Comparison of ENCODE assay signal across 8 mouse cellular contexts in the genomic region with DNA sequence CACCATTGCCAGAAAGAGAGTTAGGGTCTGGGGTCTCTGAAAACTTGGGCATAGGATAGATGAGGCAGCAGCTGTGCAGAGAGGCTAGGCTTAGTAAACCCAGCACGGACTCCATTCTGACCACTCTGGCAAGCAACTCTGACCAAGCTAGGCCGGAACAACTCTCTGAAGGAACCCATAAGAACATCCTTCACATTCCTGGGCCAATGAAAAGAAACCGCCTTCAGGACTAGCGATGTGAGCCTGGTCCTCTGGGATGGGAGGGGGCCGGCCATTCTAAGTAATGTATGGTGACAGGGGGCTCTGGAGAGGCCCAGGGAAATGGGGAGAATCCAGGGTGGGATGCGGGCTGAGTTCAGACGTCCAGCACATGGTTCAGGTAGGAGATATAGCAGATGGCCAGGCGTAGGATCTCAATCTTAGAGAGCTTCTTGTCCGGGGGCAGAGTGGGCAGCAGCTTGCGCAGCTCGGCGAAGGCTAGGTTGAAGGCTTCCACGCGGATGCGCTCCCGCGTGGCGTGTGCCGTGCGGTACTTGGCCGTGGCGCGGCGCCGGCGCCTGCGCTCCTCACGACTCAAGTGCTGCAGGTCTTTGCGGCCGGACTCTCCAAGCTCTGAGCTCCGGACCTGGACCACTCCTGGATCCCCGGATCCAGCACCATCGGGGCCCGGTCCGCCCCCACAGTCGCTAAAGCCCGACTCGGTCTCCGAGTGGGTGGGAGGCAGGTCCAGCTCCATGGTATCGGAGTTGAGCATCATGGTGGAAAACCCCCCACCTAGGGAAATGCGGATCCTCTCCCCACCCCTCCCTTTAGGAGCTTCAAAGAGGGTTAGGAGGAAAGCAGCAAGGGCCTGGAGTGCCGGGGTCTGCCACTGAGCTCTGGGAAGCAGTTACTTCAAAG. TPM values are rescaled to one million over a fixed set of nuclear protein-coding genes. Genes with fewer than 3 reads are reported as not detected.
DNase-seq lines count a peak whose midpoint lies in the region; ATAC-seq and TF ChIP-seq lines count a peak whose summit lies in the region.

No protein-coding gene starts in this region.

- no peaks in the 10 kb centered on the region; the same call in 1 of the 2 replicates for H3K4me1 ChIP-seq in heart, adult 2 months (ENCODE audit: control insufficient read depth, insufficient read depth, low read length)
- peaks cover 21% of the 10 kb centered on the region; the same call in 1 of the 2 replicates for H3K4me1 ChIP-seq in forebrain, embryonic 11.5 days (replicated peaks; ENCODE audit: control insufficient read depth, insufficient read depth, low read length)
- H3K4me1 ChIP-seq in limb, embryonic 15.5 days = peaks cover 24% of the 10 kb centered on the region
- 0 out of 2 replicates have a peak, but pooled peaks cover 4% of the 10 kb centered on the region for H3K4me1 ChIP-seq in stomach, postnatal 0 days (replicated peaks; ENCODE audit: control insufficient read depth, insufficient read depth)
- no peaks in the 10 kb centered on the region for H3K4me1 ChIP-seq in thymus, adult 2 months (replicated peaks; ENCODE audit: control insufficient read depth, insufficient read depth, low read length)

- H3K27ac ChIP-seq in heart, adult 2 months = no peak overlapping the region
- no peak overlapping the region for H3K27ac ChIP-seq in forebrain, embryonic 11.5 days (ENCODE audit: low read depth, low read length)
- no peak overlapping the region for H3K27ac ChIP-seq in limb, embryonic 15.5 days
- H3K27ac ChIP-seq in stomach, postnatal 0 days (replicated peaks) = no peak overlapping the region
- H3K27ac ChIP-seq in thymus, adult 2 months (ENCODE audit: control insufficient read depth, insufficient read depth, low read length) = no peak overlapping the region

- no peak for TF ChIP-seq EP300 in heart, adult 2 months (IDR thresholded peaks at IDR 0.05; ENCODE audit: insufficient read depth, low read depth, low read length)
- no peak for TF ChIP-seq EP300 in stomach, postnatal 0 days (optimal IDR thresholded peaks at IDR 0.05)

- H3K27me3 ChIP-seq in heart, adult 2 months (ENCODE audit: control insufficient read depth, insufficient read depth, low read length) = peaks cover 11% of the 10 kb centered on the region
- peaks cover 15% of the 10 kb centered on the region for H3K27me3 ChIP-seq in forebrain, embryonic 11.5 days (ENCODE audit: control insufficient read depth, insufficient read depth, low read length)
- peaks cover 47% of the 10 kb centered on the region for H3K27me3 ChIP-seq in limb, embryonic 15.5 days
- H3K27me3 ChIP-seq in stomach, postnatal 0 days (ENCODE audit: control insufficient read depth, insufficient read depth, low read length) = peaks cover 4% of the 10 kb centered on the region; the same call in 1 of the 2 replicates
- peaks cover 15% of the 10 kb centered on the region for H3K27me3 ChIP-seq in thymus, adult 2 months (ENCODE audit: control insufficient read depth, insufficient read depth, low read length)

- ATAC-seq in forebrain, embryonic 11.5 days (replicated peaks; ENCODE audit: low FRiP score) = no peak
- no peak for ATAC-seq in limb, embryonic 15.5 days (ENCODE audit: insufficient number of reproducible peaks, low FRiP score, low TSS enrichment, low read depth)
- 0 out of 2 replicates have a peak, but pooled peaks have one; percentile 18 for ATAC-seq in stomach, postnatal 0 days (ENCODE audit: low FRiP score, low TSS enrichment)
- no peak for ATAC-seq in erythroid progenitor cell, adult 5-6 weeks (replicated peaks; ENCODE audit: low FRiP score, poor library complexity, severe bottlenecking)

- no peak overlapping the region for H3K9ac ChIP-seq in heart, adult 2 months (ENCODE audit: low read depth, low read length)
- H3K9ac ChIP-seq in forebrain, embryonic 11.5 days (ENCODE audit: low read length) = peak overlapping the region; percentile 60
- 0 out of 2 replicates have a peak overlapping the region, but pooled peaks have one; percentile 8 for H3K9ac ChIP-seq in limb, embryonic 15.5 days
- peak overlapping the region; percentile 35; the same call in 1 of the 2 replicates for H3K9ac ChIP-seq in stomach, postnatal 0 days (ENCODE audit: low read length)

- H3K36me3 ChIP-seq in heart, adult 2 months (ENCODE audit: control insufficient read depth, insufficient read depth, low read length) = no peaks in the 10 kb centered on the region
- no peaks in the 10 kb centered on the region for H3K36me3 ChIP-seq in forebrain, embryonic 11.5 days (ENCODE audit: control insufficient read depth, insufficient read depth, low read length)
- no peaks in the 10 kb centered on the region for H3K36me3 ChIP-seq in limb, embryonic 15.5 days
- no peaks in the 10 kb centered on the region for H3K36me3 ChIP-seq in stomach, postnatal 0 days (ENCODE audit: control insufficient read depth, insufficient read depth, low read length)
- H3K36me3 ChIP-seq in thymus, adult 2 months (ENCODE audit: control insufficient read depth, insufficient read depth, low read length) = no peaks in the 10 kb centered on the region

- intact Hi-C loops in heart, adult 2 months (cut with DNase I) = no loop called here
- intact Hi-C loops in heart, postnatal 10 days (cut with DNase I) = no loop called here

- TF ChIP-seq CTCF in heart, adult 2 months (IDR thresholded peaks at IDR 0.05) = no peak
- no peak for TF ChIP-seq CTCF in stomach, postnatal 0 days (IDR thresholded peaks at IDR 0.05; ENCODE audit: low read depth)
- no peak for TF ChIP-seq CTCF in thymus, adult 2 months (IDR thresholded peaks at IDR 0.05; ENCODE audit: borderline replicate concordance, control insufficient read depth, extremely low read depth, insufficient read depth, low read length, poor library complexity)

- no peak for DNase-seq in heart, adult 2 months
- no peak for DNase-seq in heart, postnatal 10 days
- peak; percentile 14 for DNase-seq in Muller cell, postnatal 12 days (ENCODE audit: inconsistent ontology term)
- DNase-seq in forebrain, embryonic 11.5 days (ENCODE audit: low spot score) = peak; percentile 63
- DNase-seq in stomach, postnatal 0 days (ENCODE audit: low spot score) = no peak
- no peak for DNase-seq in thymus, adult 2 months

- TF ChIP-seq POLR2A in heart, adult 2 months (IDR thresholded peaks at IDR 0.05; ENCODE audit: insufficient read depth, low read depth, low read length) = no peak
- no peak for TF ChIP-seq POLR2A in thymus, adult 2 months (IDR thresholded peaks at IDR 0.05; ENCODE audit: control insufficient read depth, extremely low read depth, insufficient read depth, low read length, poor library complexity)

- peak overlapping the region; percentile 73 for H3K4me2 ChIP-seq in forebrain, embryonic 11.5 days (ENCODE audit: low read depth, low read length, severe bottlenecking)
- H3K4me2 ChIP-seq in limb, embryonic 15.5 days = peak overlapping the region; percentile 51
- H3K4me2 ChIP-seq in stomach, postnatal 0 days (replicated peaks; ENCODE audit: low read depth) = peak overlapping the region; percentile 47

- no peaks in the 10 kb centered on the region for H3K79me2 ChIP-seq in heart, adult 2 months (replicated peaks; ENCODE audit: control insufficient read depth, insufficient read depth, low read length)

- H3K9me3 ChIP-seq in forebrain, embryonic 11.5 days (ENCODE audit: control insufficient read depth, low read length) = no peaks in the 10 kb centered on the region
- H3K9me3 ChIP-seq in limb, embryonic 15.5 days = no peaks in the 10 kb centered on the region
- no peaks in the 10 kb centered on the region for H3K9me3 ChIP-seq in stomach, postnatal 0 days (ENCODE audit: control insufficient read depth, low read length)

- peak overlapping the region; percentile 18; the same call in 1 of the 2 replicates for H3K4me3 ChIP-seq in heart, adult 2 months
- H3K4me3 ChIP-seq in forebrain, embryonic 11.5 days (ENCODE audit: low read depth, low read length) = peak overlapping the region; percentile 40
- H3K4me3 ChIP-seq in limb, embryonic 15.5 days = peak overlapping the region; percentile 28
- H3K4me3 ChIP-seq in stomach, postnatal 0 days (ENCODE audit: low read depth, low read length) = peak overlapping the region; percentile 27
- H3K4me3 ChIP-seq in thymus, adult 2 months (ENCODE audit: control insufficient read depth, insufficient read depth, low read length) = no peak overlapping the region

- WGBS in heart, adult 2 months = 5% methylated on average over 42 of the region's 42 CpGs
- WGBS in forebrain, embryonic 11.5 days = 2% methylated on average over 42 of the region's 42 CpGs
- 5% methylated on average over 42 of the region's 42 CpGs for WGBS in limb, embryonic 15.5 days
- 4% methylated on average over 42 of the region's 42 CpGs for WGBS in stomach, postnatal 0 days
- WGBS in thymus, adult 2 months = 14% methylated on average over 42 of the region's 42 CpGs

RNA-seq across cellular contexts. Expression of gene Nhlh1, which starts 3.6 kb away (rescaled TPM):
- not detected for total RNA-seq in heart, adult 2 months (2021)
- not detected in 2 replicates for polyA plus RNA-seq in heart, adult 2 months (2012; rRNA removed)
- total RNA-seq in heart, postnatal 10 days (2021) = not detected
- polyA plus RNA-seq in forebrain, embryonic 11.5 days (2014; fragmentation: Nextera tagmentation; extraction: Ambion mirVana) = 6.0 and 7.6 TPM in 2 replicates
- polyA plus RNA-seq in limb, embryonic 15.5 days (2015; fragmentation: Nextera tagmentation; extraction: Ambion mirVana) = 0.05 TPM in 1 of 2 replicates, not detected in the other
- not detected in 2 replicates for polyA plus RNA-seq in stomach, postnatal 0 days (2015; fragmentation: Nextera tagmentation; extraction: Ambion mirVana)
- total RNA-seq in erythroid progenitor cell, adult 5-6 weeks (2015; ENCODE audit: low replicate concordance) = not detected in 2 replicates
- not detected in 2 replicates for total RNA-seq in erythroid progenitor cell, adult 5-6 weeks (2017; ENCODE audit: low replicate concordance)
- polyA plus RNA-seq in thymus, adult 2 months (2012; rRNA removed) = 0.14 and 0.18 TPM in 2 replicates

RNA-seq across cellular contexts. Expression of gene Vangl2, which starts 25.5 kb away (rescaled TPM):
- 1 to 10 TPM; 1.3 TPM for total RNA-seq in heart, adult 2 months (2021)
- polyA plus RNA-seq in heart, adult 2 months (2012; rRNA removed) = 1.3 and 1.9 TPM in 2 replicates
- 1 to 10 TPM; 7.5 to 7.6 TPM for total RNA-seq in heart, postnatal 10 days (2021)
- 47.0 and 49.3 TPM in 2 replicates for polyA plus RNA-seq in forebrain, embryonic 11.5 days (2014; fragmentation: Nextera tagmentation; extraction: Ambion mirVana)
- 14.3 and 15.7 TPM in 2 replicates for polyA plus RNA-seq in limb, embryonic 15.5 days (2015; fragmentation: Nextera tagmentation; extraction: Ambion mirVana)
- 5.2 and 5.4 TPM in 2 replicates for polyA plus RNA-seq in stomach, postnatal 0 days (2015; fragmentation: Nextera tagmentation; extraction: Ambion mirVana)
- total RNA-seq in erythroid progenitor cell, adult 5-6 weeks (2015; ENCODE audit: low replicate concordance) = 0.84 and 1.1 TPM in 2 replicates
- total RNA-seq in erythroid progenitor cell, adult 5-6 weeks (2017; ENCODE audit: low replicate concordance) = 0.13 and 0.83 TPM in 2 replicates
- polyA plus RNA-seq in thymus, adult 2 months (2012; rRNA removed) = 20.5 and 27.3 TPM in 2 replicates

RNA-seq across cellular contexts. Expression of gene Copa, which starts 28.5 kb away (rescaled TPM):
- total RNA-seq in heart, adult 2 months (2021) = 100 to 1,000 TPM in 1 of 2 experiments, 10 to 100 TPM in 1; 98.5 to 111 TPM
- 42.3 and 59.2 TPM in 2 replicates for polyA plus RNA-seq in heart, adult 2 months (2012; rRNA removed)
- 100 to 1,000 TPM; 136 to 150 TPM for total RNA-seq in heart, postnatal 10 days (2021)
- 182 and 187 TPM in 2 replicates for polyA plus RNA-seq in forebrain, embryonic 11.5 days (2014; fragmentation: Nextera tagmentation; extraction: Ambion mirVana)
- polyA plus RNA-seq in limb, embryonic 15.5 days (2015; fragmentation: Nextera tagmentation; extraction: Ambion mirVana) = 271 and 272 TPM in 2 replicates
- polyA plus RNA-seq in stomach, postnatal 0 days (2015; fragmentation: Nextera tagmentation; extraction: Ambion mirVana) = 89.6 and 90.8 TPM in 2 replicates
- 44.9 and 67.4 TPM in 2 replicates for total RNA-seq in erythroid progenitor cell, adult 5-6 weeks (2015; ENCODE audit: low replicate concordance)
- total RNA-seq in erythroid progenitor cell, adult 5-6 weeks (2017; ENCODE audit: low replicate concordance) = 41.3 and 47.1 TPM in 2 replicates
- 53.9 and 58.9 TPM in 2 replicates for polyA plus RNA-seq in thymus, adult 2 months (2012; rRNA removed)

RNA-seq across cellular contexts. Expression of gene Ncstn, which starts 28.8 kb away (rescaled TPM):
- total RNA-seq in heart, adult 2 months (2021) = 10 to 100 TPM; 41.5 to 43.2 TPM
- 63.3 and 78.3 TPM in 2 replicates for polyA plus RNA-seq in heart, adult 2 months (2012; rRNA removed)
- total RNA-seq in heart, postnatal 10 days (2021) = 10 to 100 TPM; 68.0 to 68.9 TPM
- 107 and 117 TPM in 2 replicates for polyA plus RNA-seq in forebrain, embryonic 11.5 days (2014; fragmentation: Nextera tagmentation; extraction: Ambion mirVana)
- 107 and 119 TPM in 2 replicates for polyA plus RNA-seq in limb, embryonic 15.5 days (2015; fragmentation: Nextera tagmentation; extraction: Ambion mirVana)
- polyA plus RNA-seq in stomach, postnatal 0 days (2015; fragmentation: Nextera tagmentation; extraction: Ambion mirVana) = 79.3 and 84.2 TPM in 2 replicates
- 43.2 and 52.0 TPM in 2 replicates for total RNA-seq in erythroid progenitor cell, adult 5-6 weeks (2015; ENCODE audit: low replicate concordance)
- total RNA-seq in erythroid progenitor cell, adult 5-6 weeks (2017; ENCODE audit: low replicate concordance) = 14.7 and 16.4 TPM in 2 replicates
- 130 and 133 TPM in 2 replicates for polyA plus RNA-seq in thymus, adult 2 months (2012; rRNA removed)

Comparison
In these comparisons a context has a peak if more than half of its experiments do, and no peak if none do; other contexts are left out.
1. DNase-seq: peak in Muller cell, postnatal 12 days (single experiment) and forebrain, embryonic 11.5 days (single experiment); none in heart, adult 2 months (0 of 2), heart, postnatal 10 days (0 of 2), stomach, postnatal 0 days (single experiment) and thymus, adult 2 months (single experiment).
2. Peak in every context shown above with its lines, with median percentiles within 50 percentile points of each other: H3K4me2 ChIP-seq.